Mouse (Mus musculus): ENCODE data around the gene Rrnad1.
"Not testable (repeated sequence)": the region's sequence is repeated elsewhere in the genome, so short reads cannot be mapped to it uniquely, and the experiment has no call there.

Rrnad1 gene

DNA sequence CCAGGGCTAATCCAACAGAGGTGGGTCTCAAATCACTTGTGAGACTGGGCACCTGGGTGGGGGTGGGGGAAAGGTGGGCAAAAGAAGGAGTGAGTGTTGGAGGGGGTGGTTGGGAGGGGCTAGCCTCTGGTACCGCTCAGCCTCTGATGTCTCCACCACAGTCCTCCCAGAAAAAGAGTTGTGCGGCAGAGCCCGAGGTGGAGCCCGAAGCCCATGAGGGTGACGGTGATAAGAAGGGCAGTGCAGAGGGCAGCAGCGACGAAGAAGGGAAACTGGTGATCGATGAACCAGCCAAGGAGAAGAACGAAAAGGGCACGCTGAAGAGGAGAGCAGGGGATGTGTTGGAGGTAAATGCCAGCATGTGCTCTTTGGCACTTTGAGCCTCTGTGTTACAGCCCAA lies 16.6 kb downstream of the Rrnad1 start:
- DNase-seq (ENCODE audit: low spot score): no peak

DNA sequence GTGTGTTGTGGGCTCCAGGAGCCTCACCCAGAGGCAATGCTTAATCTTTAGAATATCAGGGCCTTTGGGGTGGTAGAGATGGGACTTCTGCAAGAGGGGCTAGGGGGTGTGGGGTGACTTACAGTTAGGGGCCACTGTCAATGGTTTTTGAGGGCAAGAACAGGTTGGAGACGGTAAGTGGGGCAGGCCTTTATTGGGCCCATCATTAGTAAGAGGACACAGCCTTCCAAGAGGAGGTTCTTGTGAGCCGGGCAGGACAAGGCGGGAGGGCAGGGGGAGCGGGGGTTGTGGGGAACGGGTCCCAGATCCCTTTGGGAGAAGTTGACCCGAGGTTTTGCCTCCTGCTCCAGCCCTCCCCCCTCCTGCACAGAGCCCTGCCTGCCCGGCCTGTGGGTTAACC lies 17.0 kb downstream of the Rrnad1 start:
- no peak for DNase-seq (ENCODE audit: low spot score)

DNA sequence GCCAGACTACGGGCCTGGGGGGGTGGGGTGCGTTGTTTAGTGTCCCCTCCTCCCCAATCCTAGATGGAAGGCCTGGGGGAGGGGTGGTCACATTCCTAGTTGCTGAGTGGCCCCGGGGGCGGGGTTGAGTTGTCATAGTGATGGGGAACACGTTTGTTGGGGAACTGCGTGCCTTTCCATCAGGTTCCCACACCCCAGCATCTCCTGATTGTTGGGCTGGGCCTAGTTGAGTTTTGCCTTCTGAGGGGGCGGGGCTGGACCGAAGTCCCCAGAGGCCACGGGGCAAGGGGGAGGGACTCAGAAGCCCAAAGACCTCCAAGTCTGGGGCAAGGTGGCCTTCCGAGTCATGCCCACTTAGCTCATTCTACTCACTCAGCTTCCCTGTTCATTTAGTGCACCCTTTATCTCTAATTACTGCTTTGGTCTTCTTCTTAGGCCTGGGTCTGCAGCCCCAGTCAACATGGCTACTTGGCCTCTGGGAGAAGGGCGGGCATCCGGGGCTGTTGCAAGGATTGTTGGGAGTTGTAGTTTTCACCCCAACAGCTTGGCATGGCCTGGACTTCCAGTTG lies 19.9 kb downstream of the Rrnad1 start:
- peak; percentile 85 for DNase-seq (ENCODE audit: low spot score)

DNA sequence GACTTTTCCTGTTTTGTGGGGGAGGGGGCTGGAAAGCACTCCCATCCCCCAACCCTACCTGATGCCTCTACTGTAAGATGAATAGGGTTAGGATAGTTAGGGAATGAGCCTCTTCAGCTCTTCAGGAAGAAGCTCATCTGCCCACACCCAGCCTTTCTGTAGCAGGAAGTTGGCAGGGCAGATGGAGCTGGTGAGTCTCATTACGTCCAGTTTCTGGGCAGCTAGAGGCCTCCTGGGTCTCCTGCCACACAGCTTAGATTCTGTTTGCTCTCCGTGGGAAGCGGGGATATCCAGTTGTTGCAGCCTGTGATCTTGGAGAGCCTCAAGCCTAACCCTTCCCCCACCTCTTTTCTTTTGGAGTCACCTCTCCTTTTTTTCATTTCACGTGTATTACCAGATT lies 20.6 kb downstream of the Rrnad1 start:
- DNase-seq (ENCODE audit: low spot score): peak; percentile 17

DNA sequence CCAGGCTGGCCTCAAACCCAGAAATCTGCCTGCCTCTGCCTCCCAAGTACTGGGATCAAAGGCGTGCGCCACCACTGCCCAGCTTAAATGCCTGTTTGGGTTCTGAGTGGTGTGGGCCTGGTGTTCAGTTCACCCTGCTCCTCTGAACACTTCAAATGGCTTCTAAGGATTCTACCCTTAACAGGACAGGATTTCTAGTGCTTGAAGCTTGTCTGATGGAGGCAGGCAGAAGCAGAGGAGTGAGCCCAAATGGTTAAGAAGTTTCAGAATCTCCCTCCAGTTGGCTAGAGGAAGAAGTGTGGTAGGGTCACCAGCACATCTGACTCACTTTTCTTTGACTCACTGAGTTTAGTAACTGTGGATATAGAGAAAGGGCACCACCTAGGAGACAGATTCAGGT lies 21.1 kb downstream of the Rrnad1 start:
- no peak for DNase-seq (ENCODE audit: low spot score)

DNA sequence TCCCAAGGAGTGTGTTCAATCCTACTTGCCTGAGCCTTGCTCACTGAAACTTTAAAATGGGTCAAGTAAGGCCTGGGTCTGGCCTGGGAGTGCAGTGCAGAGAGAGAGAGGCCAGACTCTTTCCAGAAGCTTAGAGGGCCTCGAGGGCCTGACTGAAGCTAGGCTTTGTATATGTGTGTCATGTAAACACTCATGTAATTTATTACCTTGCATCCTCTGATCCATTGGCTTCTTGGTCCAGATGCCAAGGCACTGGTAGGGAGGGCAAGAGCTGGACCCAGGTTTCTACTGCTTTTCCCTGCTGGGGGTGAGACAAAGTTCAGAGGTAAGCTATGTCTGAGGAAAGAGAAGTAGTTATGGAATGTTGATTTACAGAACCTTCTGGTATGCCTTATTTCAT lies 22.6 kb downstream of the Rrnad1 start:
- DNase-seq (ENCODE audit: low spot score): no peak

DNA sequence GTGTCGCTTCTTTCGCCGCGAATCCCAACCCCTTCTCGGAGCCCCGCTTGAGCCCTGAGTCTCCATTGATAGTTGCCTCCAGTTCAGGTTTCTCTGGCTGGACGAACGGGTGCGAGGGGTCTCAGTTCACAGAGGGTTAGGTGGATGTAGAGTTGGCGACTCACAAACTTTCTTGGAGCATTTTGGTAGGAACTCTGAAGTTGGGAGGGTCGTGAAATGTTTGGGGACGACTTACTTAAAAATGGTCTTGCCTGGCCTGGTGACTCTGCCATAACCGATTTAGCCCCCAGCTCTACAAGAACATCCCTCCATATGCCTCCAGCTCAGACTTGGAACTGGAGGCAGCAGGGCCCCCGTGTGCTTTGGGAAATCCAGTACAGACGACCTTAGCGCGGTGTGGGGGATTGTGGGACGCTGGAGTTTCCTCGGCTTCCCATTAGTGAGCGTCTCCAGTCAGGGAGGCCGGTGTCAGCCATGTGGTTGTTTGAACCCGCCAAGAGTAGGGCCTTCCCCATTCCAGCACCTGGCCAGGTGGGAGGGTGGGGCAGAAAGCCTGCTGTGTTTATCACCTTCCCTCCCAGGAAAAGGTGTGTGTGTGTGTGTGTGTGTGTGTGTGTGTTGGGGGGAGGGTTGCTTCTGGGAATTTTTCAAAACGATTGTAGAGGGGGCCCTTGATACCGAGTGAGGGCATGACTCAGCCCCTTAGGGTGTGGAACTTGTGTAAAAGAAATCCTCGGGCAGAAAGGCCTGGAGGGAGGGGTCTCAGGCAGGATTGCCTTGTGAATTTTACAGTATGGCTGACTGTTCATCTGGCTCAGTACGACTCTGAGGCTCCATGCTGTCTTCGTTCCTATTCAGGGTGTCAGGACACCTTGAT lies 23.3 kb downstream of the Rrnad1 start:
- peak; percentile 58 for DNase-seq (ENCODE audit: low spot score)

DNA sequence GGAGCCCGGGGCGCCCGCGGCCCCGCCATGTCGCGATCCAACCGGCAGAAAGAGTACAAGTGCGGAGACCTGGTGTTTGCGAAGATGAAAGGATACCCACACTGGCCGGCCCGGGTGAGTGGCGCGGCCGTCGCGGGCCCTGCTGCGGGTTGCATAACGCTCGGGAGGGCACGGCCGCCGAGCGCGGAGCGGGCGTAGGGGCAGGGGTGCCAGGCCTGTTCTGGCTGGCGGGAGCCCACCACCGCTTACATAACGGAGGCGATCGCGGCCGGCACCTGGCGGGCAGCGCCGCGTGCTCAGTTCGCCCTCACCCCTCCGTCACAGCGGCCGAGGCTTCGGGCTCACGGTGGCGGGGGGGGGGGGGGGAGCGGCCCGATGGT lies 23.9 kb downstream of the Rrnad1 start:
- peak; percentile 50 for DNase-seq (ENCODE audit: low spot score)

DNA sequence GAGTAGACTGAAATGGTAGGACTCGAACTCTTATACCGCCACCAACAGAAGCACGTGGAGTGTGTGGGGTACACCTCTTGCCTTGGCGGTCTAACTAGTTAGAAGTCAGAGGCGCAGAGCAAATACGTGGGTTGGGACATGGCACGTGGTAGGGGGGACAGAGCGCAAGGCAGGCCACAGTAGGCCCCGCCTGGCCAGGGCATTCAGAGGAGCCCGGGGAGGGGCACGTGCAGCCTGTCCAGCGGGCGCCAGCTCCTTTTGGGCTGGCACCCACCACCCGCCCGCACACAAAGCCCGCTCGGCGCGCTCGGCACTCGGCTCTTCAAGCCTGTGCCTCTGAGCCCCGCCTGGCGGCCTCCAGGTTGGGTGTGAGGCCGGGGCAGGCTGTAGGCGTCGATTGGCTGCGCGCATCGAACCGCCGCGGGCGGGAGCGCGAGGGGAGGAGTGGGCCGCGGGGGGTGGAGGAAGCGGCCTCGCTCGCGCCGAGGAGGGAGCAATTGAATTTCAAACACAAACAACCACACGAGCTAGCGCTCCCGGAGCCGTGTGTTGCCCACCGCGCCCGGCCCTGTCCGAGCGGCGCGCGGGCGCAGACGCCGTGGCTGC lies 24.5 kb downstream of the Rrnad1 start, which contains the start of gene Hdgf:
Hdgf (plus strand) TSS at position 442 of the 606 bp plus-strand sequence.
- DNase-seq (ENCODE audit: low spot score): peak; percentile 96

DNA sequence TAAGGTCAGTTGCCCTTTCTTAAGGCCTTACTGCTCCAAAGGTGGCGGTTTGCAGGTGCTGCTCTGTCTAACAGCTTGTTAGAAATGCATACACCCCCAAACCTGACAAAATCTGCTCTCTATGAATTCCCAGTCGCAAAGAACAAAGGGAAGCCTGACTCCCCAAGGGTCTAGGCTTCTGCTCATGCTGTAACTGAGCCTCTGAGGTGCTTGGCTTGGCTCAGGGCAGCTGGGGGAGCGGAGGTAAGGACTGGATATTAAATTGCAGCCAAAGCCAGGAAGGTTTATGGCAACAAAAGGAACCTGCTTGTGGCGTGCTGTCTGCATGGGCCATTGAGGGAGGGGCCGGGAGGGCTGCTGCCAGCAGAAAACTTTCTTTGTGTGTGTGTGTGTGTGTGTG lies 26.7 kb downstream of the Rrnad1 start:
- no peak for DNase-seq (ENCODE audit: low spot score)

DNA sequence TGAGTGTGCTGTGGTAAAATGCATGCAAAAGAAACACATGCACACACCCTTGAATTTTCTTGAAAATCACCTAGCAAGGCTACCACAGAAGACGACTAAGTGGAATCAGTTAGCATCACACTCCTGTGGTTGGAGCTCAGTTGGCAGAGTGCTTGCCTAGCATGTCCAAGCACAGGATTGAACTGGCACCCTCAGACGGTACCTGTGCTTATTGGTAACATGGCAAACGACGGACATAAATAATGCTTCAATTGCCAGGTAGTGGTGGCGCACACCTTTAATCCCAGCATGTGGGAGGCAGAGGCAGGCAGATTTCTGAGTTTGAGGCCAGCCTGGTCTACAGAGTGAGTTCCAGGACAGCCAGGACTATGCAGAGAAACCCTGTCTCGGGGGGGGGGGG lies 28.6 kb downstream of the Rrnad1 start:
- DNase-seq (ENCODE audit: low spot score): not testable (repeated sequence)

DNA sequence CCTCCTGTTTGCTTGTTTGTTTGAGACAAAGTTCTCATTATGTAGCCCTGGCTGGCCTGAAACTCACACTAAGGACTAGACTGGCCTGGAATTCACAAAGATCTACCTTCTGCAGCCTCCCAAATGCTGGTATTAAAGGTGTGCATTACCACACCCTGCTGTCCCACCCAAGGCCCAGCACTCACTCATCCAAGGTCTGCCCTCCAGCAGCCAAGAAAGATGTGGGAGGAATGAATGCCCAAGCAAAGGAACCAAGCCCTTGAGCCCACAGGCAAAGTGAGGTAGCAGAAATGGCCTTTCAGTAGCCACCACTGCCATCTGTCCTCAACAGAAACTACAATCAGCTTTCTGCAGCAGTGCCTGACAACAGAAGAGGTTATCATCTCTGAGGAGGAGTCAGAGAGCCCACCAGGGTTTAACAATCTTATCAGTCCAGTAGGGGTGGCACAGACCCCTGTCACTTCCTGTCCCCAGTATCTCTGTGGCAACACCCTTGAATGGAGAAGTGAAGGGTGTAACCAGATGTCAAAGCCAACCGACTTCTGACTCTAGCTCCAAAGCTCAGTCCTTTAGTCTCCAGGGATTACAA lies 29.4 kb downstream of the Rrnad1 start:
- peak; percentile 14 for DNase-seq (ENCODE audit: low spot score)

DNA sequence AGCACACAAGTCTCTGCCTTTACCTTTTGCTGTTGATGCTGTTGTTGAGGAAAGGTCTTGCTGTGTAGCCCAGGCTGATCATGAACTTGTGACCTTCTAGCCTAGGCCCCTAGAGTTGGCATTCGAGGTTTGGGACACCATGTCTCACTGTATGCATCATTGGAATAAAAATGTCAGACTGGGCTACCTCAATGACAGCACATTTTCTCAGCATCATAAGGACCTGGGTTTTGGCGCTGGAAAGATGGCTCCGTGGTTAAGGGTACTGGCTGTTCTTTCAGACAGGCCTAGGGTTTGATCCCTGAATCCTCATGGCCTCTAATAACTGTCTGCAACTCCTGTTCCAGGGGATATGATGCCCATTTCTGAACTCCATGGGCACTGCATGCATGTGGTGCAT lies 30.7 kb downstream of the Rrnad1 start:
- DNase-seq (ENCODE audit: low spot score): no peak

DNA sequence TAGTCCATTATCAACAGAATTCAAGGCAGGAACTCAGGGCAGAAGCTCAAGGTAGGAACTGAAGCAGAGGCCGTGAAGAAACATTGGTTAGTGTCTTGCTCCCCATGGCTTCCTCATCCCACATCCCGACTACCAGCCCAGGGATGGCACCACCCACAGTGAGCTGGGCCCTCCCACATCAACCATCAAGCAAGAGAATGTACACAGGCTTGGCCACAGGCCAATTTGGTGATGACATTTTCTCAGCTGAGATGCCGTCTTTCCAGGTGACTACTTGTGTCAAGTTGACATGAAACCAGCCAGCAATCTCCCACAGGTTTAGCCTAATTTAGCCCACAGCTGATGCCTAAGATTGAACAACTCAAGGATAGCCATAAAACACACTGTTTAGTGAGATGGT lies 31.3 kb downstream of the Rrnad1 start:
- DNase-seq (ENCODE audit: low spot score): no peak

DNA sequence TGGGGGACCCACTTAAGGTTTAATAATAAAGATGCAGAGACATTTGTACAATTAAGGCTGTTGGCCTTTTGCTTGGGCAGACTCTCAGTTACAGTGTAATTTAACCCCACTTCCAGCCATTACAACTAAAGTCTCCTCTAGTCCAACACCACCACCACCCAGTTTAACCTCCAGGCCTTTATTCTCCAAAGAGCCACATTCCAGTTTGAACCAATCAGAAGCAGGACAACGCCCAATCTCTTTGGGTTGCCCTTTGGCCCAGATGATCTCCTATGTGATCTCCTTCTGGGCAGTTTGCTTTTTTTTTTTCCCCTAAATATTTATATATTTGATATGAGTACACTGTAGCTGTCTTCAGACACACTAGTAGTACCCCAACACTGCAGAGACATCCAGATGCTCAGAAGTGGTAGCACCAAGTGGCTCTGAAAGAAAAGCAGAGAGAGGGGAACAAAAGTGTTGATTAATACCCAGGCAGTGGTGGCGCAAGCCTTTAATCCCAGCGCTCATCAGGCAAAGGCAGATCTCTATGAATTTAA lies 37.1 kb downstream of the Rrnad1 start:
- DNase-seq (ENCODE audit: low spot score): no peak

DNA sequence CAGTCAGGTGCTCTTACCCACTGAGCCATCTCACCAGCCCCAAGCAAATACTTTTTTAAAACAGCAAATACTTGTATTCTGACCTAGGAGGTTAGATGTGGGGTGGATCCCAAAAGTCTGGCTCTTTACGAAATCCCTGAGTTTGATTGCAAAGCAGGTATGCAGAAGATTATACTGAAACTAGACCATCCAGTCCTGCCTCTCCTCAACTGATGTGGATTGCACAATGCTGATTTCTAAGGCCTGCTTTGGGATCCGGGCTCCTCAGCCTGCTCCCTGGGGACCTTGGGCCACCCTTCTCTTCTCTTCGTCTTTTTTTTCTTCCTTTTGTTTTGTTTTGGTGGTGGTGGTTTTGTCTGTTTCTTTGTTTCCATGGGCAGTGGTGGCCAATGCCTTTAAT lies 39.0 kb downstream of the Rrnad1 start:
- DNase-seq (ENCODE audit: low spot score): no peak

DNA sequence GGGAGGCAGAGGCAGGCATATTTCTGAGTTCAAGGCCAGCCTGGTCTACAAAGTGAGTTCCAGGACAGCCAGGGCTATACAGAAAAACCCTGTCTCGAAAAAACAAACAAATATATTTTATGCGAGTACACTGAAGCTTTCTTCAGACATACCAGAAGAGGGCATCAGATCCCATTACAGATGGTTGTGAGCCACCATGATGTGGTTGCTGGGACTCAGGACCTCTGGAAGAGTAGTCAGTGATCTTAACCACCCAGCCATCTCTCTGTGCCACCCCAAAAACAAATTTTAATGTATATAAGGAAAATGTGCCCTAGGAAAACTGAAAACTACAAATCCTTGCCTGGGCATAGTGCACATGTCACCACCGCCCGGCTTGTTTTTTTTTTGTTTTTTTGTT lies 43.1 kb downstream of the Rrnad1 start:
- DNase-seq (ENCODE audit: low spot score): not testable (repeated sequence)

DNA sequence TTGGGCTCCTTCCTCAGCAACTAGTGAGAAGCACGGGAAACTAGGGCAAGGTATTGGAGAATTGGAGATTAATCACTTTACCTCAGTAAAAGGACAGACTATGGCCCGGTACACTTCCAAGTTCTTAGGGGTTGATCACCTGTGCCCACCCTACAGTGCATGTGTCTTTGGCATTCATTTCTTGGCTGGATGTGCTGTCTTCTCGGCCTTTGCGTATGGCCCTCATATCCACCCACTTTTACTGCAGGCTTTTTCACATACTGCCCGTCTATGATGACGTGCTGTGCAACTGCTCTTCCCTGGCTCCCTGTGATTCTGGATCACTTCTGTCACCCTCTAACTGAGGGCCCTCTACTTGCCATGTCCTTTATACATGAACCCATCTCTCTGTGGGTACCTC lies 44.1 kb downstream of the Rrnad1 start:
- DNase-seq (ENCODE audit: low spot score): no peak

DNA sequence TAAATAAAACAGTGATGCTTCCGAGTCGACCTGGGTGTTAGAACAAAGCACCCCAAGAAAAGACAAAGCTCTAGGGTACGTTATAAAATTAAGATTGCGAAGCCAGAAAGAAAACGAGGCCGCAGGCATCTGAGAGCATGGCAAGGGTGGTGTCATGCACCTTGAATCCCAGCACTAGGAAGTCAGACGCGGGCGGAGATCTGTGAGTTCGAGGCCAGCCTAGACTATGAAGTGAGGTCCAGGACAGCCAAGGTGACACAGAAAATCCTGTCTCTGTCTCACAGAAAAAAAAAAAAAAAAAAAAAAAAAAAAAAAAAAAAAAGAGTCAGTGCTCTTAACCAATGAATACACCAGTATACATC lies 44.5 kb downstream of the Rrnad1 start:
- peak; percentile 28 for DNase-seq (ENCODE audit: low spot score)

DNA sequence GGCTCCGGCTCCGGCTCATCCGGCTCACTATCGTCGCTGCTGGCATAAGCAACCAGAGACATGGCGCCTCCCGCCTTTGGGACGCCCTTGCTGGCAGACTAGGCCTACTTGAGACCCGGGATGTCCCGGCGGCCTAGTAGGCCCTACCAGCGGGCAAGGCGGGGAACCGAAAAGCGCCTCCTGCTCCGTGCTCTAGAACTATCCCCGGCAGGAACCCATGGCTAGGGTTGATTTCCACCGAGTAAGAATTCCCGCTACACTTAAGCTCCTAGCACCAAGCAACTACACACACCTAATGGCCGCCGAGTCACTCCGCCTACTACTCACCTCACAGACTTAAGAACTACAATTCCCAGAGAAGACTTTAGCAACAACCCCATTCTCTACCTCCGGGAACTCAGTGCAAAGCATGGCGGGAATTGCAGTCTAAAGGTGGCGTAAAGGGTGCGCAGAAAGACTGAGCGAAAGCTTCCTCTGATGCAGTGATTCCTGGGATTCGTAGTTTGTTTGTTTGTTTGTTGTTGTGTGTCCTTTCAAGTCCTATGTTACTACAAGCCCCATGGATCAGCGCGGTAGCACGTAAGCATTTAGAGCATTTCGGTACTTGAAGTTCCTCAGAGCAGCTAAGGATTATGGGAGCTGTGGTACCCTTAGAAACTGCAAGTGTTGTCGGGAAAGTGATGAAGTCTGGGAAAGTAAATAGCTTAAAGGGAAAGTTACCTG lies 45.1 kb downstream of the Rrnad1 start, which contains the start of gene Prcc:
Prcc (minus strand) TSS at position 328 of the 723 bp plus-strand sequence.
- peak; percentile 99 for DNase-seq (ENCODE audit: low spot score)

DNA sequence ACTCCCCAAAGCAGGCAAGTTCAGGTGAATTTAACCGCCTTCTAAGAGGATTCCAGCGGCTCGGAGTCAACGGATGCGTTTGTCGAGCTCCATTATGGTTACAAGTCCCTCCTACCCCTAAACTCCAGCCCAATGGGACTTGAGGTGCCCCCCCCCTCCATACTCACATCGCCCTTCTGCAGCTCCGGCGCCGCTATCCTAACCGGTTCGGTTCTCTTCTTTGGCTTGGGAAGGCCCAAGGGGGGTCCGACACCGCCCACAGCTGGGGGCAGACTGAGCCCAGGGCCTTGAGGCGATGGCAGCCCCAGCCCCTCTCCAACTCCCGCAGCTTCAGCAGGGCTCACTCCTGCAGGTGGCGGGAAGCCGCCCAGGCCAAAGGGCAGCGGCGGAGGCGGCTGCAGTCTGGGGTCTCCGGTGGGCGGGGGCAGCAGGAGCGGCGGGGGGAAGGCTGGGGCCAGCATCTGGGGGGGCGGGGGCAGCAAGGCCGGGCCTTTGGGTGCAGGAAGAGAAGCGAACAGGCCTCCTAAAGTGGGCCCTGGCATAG lies 45.7 kb downstream of the Rrnad1 start:
- peak; percentile 57 for DNase-seq (ENCODE audit: low spot score)

DNA sequence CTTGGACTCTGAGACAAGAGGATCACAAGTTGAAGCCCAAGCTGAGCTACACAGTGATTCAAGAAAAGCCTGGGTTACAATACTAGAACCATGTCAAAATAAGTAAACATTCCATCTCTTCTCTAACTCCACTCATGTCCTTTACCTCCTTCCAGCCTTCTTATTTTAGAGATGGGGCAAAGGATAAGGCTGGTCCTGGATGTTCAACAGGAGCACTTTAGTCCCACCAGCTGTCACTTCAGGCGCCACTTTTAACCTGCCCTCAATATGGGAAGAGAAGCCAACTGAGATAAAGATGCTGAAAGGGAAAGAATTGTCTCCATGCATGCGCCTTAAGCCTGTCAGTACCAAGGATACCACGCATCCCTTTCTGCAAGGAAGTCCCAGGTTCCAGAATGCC lies 46.2 kb downstream of the Rrnad1 start:
- DNase-seq (ENCODE audit: low spot score): no peak
